Mouse (Mus musculus) limb, embryonic 11.5 days (tissue): Measurements from ENCODE around the gene Pcsk6. TPM values are rescaled to one million over a fixed set of nuclear protein-coding genes. Genes with fewer than 3 reads are reported as not detected.
"Not testable (repeated sequence)": the region's sequence is repeated elsewhere in the genome, so short reads cannot be mapped to it uniquely, and the experiment has no call there.

Experiments
- ATAC-seq: fragments of 200-750 bp; cut with Nextera tagmentation; 2 replicates; pipeline ENCODE4 v1.8.0; 2017; ENCODE audit warnings: low read depth; ENCODE audit not compliant: insufficient number of reproducible peaks, low FRiP score, low TSS enrichment
- DNase-seq: peaks from one replicate; pipeline ENCODE4 v3.0.0-alpha.2; 2015; ENCODE audit warnings: low spot score
- H3K27ac ChIP-seq: fragments of 300-500 bp; sonication (generic); replicated peaks from 2 replicates; pipeline ENCODE4 v1.5.1; 2014; ENCODE audit warnings: low read depth, mild to moderate bottlenecking, low read length
- H3K27me3 ChIP-seq: fragments of 300-500 bp; sonication (generic); 2 replicates; pipeline ENCODE4 v1.6.1; 2014; ENCODE audit warnings: mild to moderate bottlenecking, low read length, mixed read lengths; ENCODE audit not compliant: control insufficient read depth, insufficient read depth
- H3K36me3 ChIP-seq: fragments of 300-500 bp; sonication (generic); 2 replicates; pipeline ENCODE4 v1.6.1; 2014; ENCODE audit warnings: mild to moderate bottlenecking, low read length, moderate library complexity, mixed read lengths; ENCODE audit not compliant: control insufficient read depth, insufficient read depth
- H3K4me1 ChIP-seq: fragments of 300-500 bp; sonication (generic); 2 replicates; pipeline ENCODE4 v1.6.1; 2014; ENCODE audit warnings: low read length, mixed read lengths; ENCODE audit not compliant: control insufficient read depth, insufficient read depth
- H3K4me2 ChIP-seq: fragments of 300-500 bp; sonication (generic); 2 replicates; pipeline ENCODE4 v1.6.1; 2014; ENCODE audit warnings: low read depth, mild to moderate bottlenecking, moderate library complexity; ENCODE audit not compliant: severe bottlenecking
- H3K4me3 ChIP-seq: fragments of 300-500 bp; sonication (generic); 2 replicates; pipeline ENCODE4 v1.5.1; 2014; ENCODE audit warnings: low read depth, low read length
- H3K9ac ChIP-seq: fragments of 300-500 bp; sonication (generic); 2 replicates; pipeline ENCODE4 v1.6.1; 2014; ENCODE audit warnings: mild to moderate bottlenecking, low read length
- H3K9me3 ChIP-seq: fragments of 300-500 bp; sonication (generic); 2 replicates; pipeline ENCODE4 v1.6.1; 2016; ENCODE audit warnings: low read length; ENCODE audit not compliant: control insufficient read depth
- WGBS: fragments of 180-500 bp; shearing (Covaris S2); extraction: QIAGEN DNeasy Blood & Tissue Kit; methylation state at CpG from one replicate; pipeline ENCODE4 v1.1.7; 2014; 5-methylcytosine and 5-hydroxymethylcytosine counted together
- polyA plus RNA-seq: library from polyadenylated mRNA; unstranded; fragments of >200 nt; fragmentation: Nextera tagmentation; extraction: Ambion mirVana; gene quantifications from 2 replicates; pipeline ENCODE4 v1.2.1, GENCODE M21; 2014

The Pcsk6 gene
- polyA plus RNA-seq, 1 experiment from 2014 or later = 5.3 TPM

DNA sequence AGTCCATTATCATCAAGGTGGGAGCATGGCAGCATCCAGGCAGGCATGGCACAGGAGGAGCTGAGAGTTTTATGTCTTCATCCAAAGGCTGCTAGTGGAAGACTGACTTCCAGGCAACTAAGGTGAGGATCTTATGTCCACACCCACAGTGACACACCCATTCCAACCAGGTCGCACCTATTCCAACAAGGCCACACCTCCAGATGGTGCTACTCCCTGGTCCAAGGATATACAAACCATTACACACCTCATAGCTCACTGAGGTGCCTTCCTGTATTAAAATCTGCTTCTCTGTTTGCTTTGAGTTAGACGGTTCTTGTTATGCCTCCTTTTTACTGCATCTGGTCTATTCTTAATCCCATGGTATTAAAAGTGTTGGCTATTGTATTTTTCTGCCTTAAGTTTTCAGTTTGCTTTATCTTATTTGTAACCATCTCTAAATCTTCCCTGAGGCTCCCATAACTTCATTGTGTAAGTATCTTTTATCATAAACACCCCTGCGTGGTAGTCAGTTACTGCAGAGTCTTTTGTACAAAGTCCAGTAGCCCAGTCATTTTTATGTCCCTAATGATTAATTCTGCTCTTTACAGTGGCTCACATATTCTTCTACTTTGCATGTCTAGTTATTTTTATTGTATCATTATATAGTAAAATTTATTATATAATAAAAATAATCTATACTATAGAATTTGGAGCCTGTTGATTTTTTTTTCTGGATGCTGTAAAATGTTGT is 72.9 kb downstream of the Pcsk6 start:
- H3K9ac ChIP-seq, H3K9me3 ChIP-seq, H3K27me3 ChIP-seq, H3K4me3 ChIP-seq, H3K27ac ChIP-seq, DNase-seq, H3K4me2 ChIP-seq, H3K4me1 ChIP-seq, H3K36me3 ChIP-seq, ATAC-seq: not testable (repeated sequence)
- WGBS = 75% methylated on average over 3 of the region's 3 CpGs

DNA sequence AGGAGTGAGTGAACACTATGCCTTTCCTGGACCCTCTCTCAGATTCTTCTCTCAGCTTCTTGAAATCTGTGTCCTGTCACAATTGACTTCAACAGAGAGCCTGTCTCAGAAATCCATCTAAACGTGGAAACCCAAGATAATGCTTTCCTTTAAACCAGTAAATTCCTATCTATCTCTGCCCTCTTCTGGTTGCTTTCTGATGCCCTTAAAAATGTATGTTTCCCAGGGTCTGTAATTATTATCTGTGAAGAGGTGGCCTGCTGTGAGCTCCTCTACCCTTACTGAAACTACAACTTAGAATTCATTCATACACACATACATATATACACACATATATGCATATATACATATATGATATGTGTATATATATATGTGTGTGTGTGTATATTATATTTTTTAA is 73.7 kb downstream of the Pcsk6 start:
- DNase-seq (no peak), ATAC-seq (no peak)
- Histone ChIP-seq H3K9me3 (no peaks in the 10 kb centered on the region), H3K4me3 (no peak overlapping the region), H3K36me3 (no peaks in the 10 kb centered on the region), H3K27ac (no peak overlapping the region), H3K4me2 (no peak overlapping the region), H3K4me1 (no peaks in the 10 kb centered on the region), H3K27me3 (no peaks in the 10 kb centered on the region), H3K9ac (no peak overlapping the region)
- 45% methylated on average over 1 of the region's 1 CpGs for WGBS

GRCm38 (mm10) chr7:65940988-65941387 is 79.5 kb downstream of the Pcsk6 start:
- no peaks in the 10 kb centered on the region for H3K36me3 ChIP-seq
- peaks cover 8% of the 10 kb centered on the region; the same call in 1 of the 2 replicates for H3K4me1 ChIP-seq
- H3K27me3 ChIP-seq = no peaks in the 10 kb centered on the region
- ATAC-seq (no peak), DNase-seq (no peak)
- no peaks in the 10 kb centered on the region for H3K9me3 ChIP-seq
- no peak overlapping the region for H3K4me3 ChIP-seq
- WGBS = 79% methylated on average over 7 of the region's 7 CpGs
- no peak overlapping the region for H3K27ac ChIP-seq
- no peak overlapping the region for H3K9ac ChIP-seq
- H3K4me2 ChIP-seq = no peak overlapping the region

- H3K4me2 ChIP-seq = no peak overlapping the region
- WGBS = 56% methylated on average over 8 of the region's 8 CpGs
These were observed 83.9 kb downstream of the Pcsk6 start for GRCm38 (mm10) chr7:65945342-65945993.

GRCm38 (mm10) chr7:65946397-65946796 is 84.9 kb downstream of the Pcsk6 start:
- no peak for ATAC-seq
- DNase-seq = no peak
- Histone ChIP-seq H3K27me3 (no peaks in the 10 kb centered on the region), H3K4me3 (no peak overlapping the region), H3K27ac (no peak overlapping the region), H3K9ac (no peak overlapping the region), H3K9me3 (no peaks in the 10 kb centered on the region), H3K4me2 (no peak overlapping the region), H3K4me1 (peaks cover 6% of the 10 kb centered on the region; the same call in 1 of the 2 replicates), H3K36me3 (no peaks in the 10 kb centered on the region)
- WGBS = 83% methylated on average over 7 of the region's 7 CpGs

More at GRCm38 (mm10) chr7:65945342-65945993, 83.9 kb downstream of the Pcsk6 start:
- no peaks in the 10 kb centered on the region for H3K9me3 ChIP-seq
- peaks cover 8% of the 10 kb centered on the region; the same call in 1 of the 2 replicates for H3K4me1 ChIP-seq
- ATAC-seq (no peak), DNase-seq (no peak)
- H3K9ac ChIP-seq = no peak overlapping the region
- no peaks in the 10 kb centered on the region for H3K27me3 ChIP-seq
- H3K36me3 ChIP-seq = no peaks in the 10 kb centered on the region
- no peak overlapping the region for H3K4me3 ChIP-seq
- H3K27ac ChIP-seq = no peak overlapping the region

DNA sequence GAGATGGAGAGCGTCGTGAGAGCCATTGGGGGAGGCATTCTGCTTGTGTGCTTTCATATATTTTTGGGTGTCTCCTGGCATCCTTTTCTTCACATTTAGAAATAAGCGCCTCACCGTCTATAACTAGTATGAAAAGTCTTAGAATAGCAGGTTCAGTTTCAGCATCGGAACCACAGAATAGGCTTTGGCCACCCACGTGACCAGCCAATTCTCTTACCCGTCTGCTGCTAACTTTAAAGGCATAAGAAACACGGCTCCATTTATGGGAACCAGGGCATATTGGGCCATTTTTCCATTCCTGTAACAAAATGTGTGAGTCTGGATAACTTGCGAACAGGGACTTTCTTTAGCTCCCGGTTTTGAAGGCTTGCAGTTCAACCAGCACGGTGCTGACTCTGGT is 87.4 kb downstream of the Pcsk6 start:
- Histone ChIP-seq H3K27me3 (no peaks in the 10 kb centered on the region), H3K9ac (no peak overlapping the region), H3K4me3 (no peak overlapping the region), H3K36me3 (no peaks in the 10 kb centered on the region), H3K4me2 (no peak overlapping the region), H3K4me1 (peaks cover 6% of the 10 kb centered on the region; the same call in 1 of the 2 replicates), H3K27ac (no peak overlapping the region), H3K9me3 (no peaks in the 10 kb centered on the region)
- WGBS = 95% methylated on average over 11 of the region's 11 CpGs
- no peak for DNase-seq
- no peak for ATAC-seq

DNA sequence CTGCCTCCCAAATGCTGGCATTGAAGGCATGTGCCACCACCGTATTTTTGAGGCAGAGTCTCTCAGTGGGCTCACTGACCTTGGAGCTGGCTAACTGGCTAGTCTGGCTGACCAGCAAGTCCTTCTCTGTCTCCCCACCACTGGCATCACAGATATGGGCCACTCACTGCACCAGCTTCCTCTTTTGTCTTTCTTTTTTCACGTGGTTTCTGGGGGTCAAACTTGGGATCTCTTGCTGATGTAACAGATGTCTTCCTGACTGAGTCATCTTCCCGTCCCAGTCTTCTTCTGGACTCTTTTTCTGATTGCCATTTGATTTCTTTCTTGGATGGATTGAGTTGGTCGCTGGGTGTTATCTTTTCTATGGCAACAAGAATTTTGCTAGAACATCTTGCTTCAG is 93.0 kb downstream of the Pcsk6 start:
- Histone ChIP-seq H3K4me3 (no peak overlapping the region), H3K4me1 (peaks cover 11% of the 10 kb centered on the region; the same call in 1 of the 2 replicates), H3K9ac (no peak overlapping the region), H3K9me3 (no peaks in the 10 kb centered on the region), H3K36me3 (no peaks in the 10 kb centered on the region), H3K27me3 (no peaks in the 10 kb centered on the region), H3K4me2 (no peak overlapping the region), H3K27ac (no peak overlapping the region)
- ATAC-seq (no peak), DNase-seq (no peak)
- 76% methylated on average over 4 of the region's 4 CpGs for WGBS

DNA sequence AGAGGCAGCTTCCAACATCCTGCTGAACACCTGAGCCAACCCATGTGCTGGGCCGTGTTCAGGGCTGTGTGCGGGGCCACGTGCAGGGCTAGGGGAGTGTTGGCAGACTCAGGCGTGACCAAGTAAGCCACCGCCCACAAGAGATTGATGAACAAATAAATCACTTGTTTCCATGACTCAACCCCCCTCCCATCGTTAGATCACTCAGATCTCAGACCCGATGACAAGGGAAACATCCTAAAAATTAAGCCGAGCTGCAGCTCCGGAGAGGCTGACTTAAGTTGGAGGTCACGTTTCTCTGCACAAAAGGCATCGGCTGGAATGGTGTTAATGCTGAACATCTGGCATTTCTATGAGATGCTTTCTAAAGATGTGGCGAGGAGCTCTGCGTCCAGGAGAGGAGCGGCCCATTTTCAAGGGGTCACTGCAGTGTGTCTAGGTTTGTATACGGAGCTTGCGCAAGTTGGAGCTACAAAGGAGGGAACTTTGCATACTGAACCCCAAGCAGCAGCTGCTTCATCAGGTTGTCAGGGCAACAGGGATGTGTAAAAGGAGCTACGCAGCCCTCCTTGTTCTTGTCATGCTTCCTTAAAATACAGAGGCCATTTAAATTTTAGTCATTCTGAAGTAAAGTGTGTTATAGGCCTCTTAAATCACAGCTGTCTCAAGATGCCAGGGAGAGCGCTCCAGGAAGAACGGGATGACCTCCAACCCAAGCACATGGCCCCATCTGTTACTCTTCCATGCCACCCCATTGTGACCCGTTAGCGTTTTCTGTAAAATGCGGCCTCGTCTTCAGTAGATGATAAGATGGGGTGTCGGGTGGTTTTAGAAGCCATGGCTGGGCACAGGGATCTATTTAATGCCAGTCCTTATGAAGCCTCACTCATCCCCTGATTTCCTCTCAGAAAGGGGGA is 94.0 kb downstream of the Pcsk6 start:
- no peaks in the 10 kb centered on the region for H3K36me3 ChIP-seq
- no peak overlapping the region for H3K4me2 ChIP-seq
- DNase-seq (peak; percentile 71), ATAC-seq (peak; percentile 78; the same call in 1 of the 2 replicates)
- peaks cover 11% of the 10 kb centered on the region; the same call in 1 of the 2 replicates for H3K4me1 ChIP-seq
- H3K27me3 ChIP-seq = no peaks in the 10 kb centered on the region
- no peaks in the 10 kb centered on the region for H3K9me3 ChIP-seq
- H3K27ac ChIP-seq = no peak overlapping the region
- H3K4me3 ChIP-seq = no peak overlapping the region
- WGBS = 22% methylated on average over 24 of the region's 24 CpGs
- H3K9ac ChIP-seq = no peak overlapping the region
